Mouse (Mus musculus) thymus, adult 2 months (tissue): Measurements from ENCODE around the gene Fv1.

Source experiments
- CTCF ChIP-seq: fragments of 200-500 bp; IDR thresholded peaks from 2 replicates; pipeline ENCODE4 v1.5.1; 2012; ENCODE audit warnings: mild to moderate bottlenecking, control low read depth, low read length, moderate library complexity, borderline replicate concordance; ENCODE audit not compliant: control insufficient read depth, poor library complexity, insufficient read depth; ENCODE audit errors: extremely low read depth
- POLR2A ChIP-seq: fragments of 200-500 bp; IDR thresholded peaks from 2 replicates; pipeline ENCODE4 v1.6.1; 2012; ENCODE audit warnings: mild to moderate bottlenecking, low read length, control low read depth, moderate library complexity; ENCODE audit not compliant: control insufficient read depth, poor library complexity, insufficient read depth; ENCODE audit errors: extremely low read depth

DNA sequence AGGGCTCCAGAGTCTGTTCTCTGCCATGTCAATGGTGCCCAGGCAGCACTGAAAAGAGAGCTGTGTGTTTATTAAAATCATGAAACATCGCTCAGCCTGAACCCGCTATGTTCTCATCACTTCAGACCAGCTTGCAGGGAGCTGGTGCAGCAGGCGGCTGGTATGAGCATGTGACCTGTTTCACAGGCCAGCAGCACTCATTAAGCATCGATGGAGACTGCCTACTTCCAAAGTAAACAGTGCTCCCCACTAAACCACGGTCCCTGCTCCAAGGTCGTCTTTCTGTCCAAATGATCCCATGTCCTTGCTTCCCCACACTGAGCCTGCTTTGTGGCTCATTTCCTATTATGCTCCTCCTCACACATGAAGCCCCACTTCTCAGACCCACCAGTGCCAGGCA, 21.6 kb downstream of the Fv1 start:
- TF ChIP-seq POLR2A = no peak
- TF ChIP-seq CTCF = no peak
